Mouse (Mus musculus) liver, postnatal 0 days (tissue): ENCODE data around the gene S1pr2.
"Not testable (repeated sequence)": the region's sequence is repeated elsewhere in the genome, so short reads cannot be mapped to it uniquely, and the experiment has no call there.

Source experiments
- CTCF ChIP-seq: sonication (generic); IDR thresholded peaks from 2 replicates; pipeline ENCODE4 v1.5.1; 2016; ENCODE audit warnings: antibody characterized with exemption, low read depth
- EP300 ChIP-seq: IDR thresholded peaks from 2 replicates; pipeline ENCODE4 v1.6.1; 2016; ENCODE audit warnings: antibody characterized with exemption, low read depth, mild to moderate bottlenecking

DNA sequence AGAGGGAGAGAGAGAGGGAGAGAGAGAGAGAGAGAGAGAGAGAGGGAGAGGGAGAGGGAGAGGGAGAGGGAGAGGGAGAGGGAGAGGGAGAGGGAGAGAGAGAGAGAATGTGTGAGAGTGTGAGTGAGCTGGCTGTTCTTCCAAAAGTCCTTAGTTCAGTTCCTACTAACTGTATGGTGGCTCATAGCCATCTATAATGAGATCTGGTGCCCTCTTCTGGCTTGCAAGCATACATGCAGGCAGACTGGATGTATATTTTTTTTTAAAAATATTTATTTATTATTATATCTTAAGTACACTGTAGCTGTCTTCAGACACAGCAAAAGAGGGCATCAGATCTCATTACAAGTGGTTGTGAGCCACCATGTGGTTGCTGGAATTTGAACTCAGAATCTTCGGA is 21.8 kb upstream of the S1pr2 start:
- peak; percentile 73 for TF ChIP-seq CTCF
- TF ChIP-seq EP300, result not testable (repeated sequence)
